Mouse (Mus musculus): ENCODE results near the gene Pakap.

Gene Pakap

GRCm38 (mm10) chr4:57625306-57625705 is 57.3 kb downstream of the Pakap start:
- DNase-seq (ENCODE audit: low spot score in 2 of 2): no peak

GRCm38 (mm10) chr4:57625756-57626155 is 57.8 kb downstream of the Pakap start:
- no peak for DNase-seq (ENCODE audit: low spot score in 2 of 2)

GRCm38 (mm10) chr4:57626921-57627320 is 58.9 kb downstream of the Pakap start:
- DNase-seq (ENCODE audit: low spot score in 2 of 2): no peak

- no peak for DNase-seq (ENCODE audit: low spot score in 2 of 2)
These were observed 64.4 kb downstream of the Pakap start for GRCm38 (mm10) chr4:57632386-57632785.

- DNase-seq (ENCODE audit: low spot score in 2 of 2): no peak
These were observed 65.1 kb downstream of the Pakap start for GRCm38 (mm10) chr4:57633052-57633451.

GRCm38 (mm10) chr4:57634956-57635355 is 67.0 kb downstream of the Pakap start:
- DNase-seq (ENCODE audit: low spot score in 2 of 2): no peak

- DNase-seq (ENCODE audit: low spot score in 2 of 2): no peak
These were observed 69.0 kb downstream of the Pakap start for GRCm38 (mm10) chr4:57636782-57637482.

GRCm38 (mm10) chr4:57637636-57638386 is 69.8 kb downstream of the Pakap start:
- DNase-seq (ENCODE audit: low spot score in 2 of 2): peak in 1 of 2 experiments; percentile 25

- no peak for DNase-seq (ENCODE audit: low spot score in 2 of 2)
These were observed 71.0 kb downstream of the Pakap start for GRCm38 (mm10) chr4:57638941-57639340.

- no peak for DNase-seq (ENCODE audit: low spot score in 2 of 2)
These were observed 72.2 kb downstream of the Pakap start for GRCm38 (mm10) chr4:57640222-57640621.

GRCm38 (mm10) chr4:57640971-57641370 is 73.0 kb downstream of the Pakap start:
- DNase-seq (ENCODE audit: low spot score in 2 of 2): no peak

GRCm38 (mm10) chr4:57650994-57651393 is 83.0 kb downstream of the Pakap start:
- DNase-seq (ENCODE audit: low spot score in 2 of 2): no peak

GRCm38 (mm10) chr4:57651547-57651946 is 83.6 kb downstream of the Pakap start:
- DNase-seq (ENCODE audit: low spot score in 2 of 2): no peak

- DNase-seq (ENCODE audit: low spot score in 2 of 2): no peak
These were observed 84.4 kb downstream of the Pakap start for GRCm38 (mm10) chr4:57652185-57652904.

GRCm38 (mm10) chr4:57655966-57656365 is 88.0 kb downstream of the Pakap start:
- DNase-seq (ENCODE audit: low spot score in 2 of 2): no peak

- DNase-seq (ENCODE audit: low spot score in 2 of 2): no peak
These were observed 88.4 kb downstream of the Pakap start for GRCm38 (mm10) chr4:57656388-57656787.

- DNase-seq (ENCODE audit: low spot score in 2 of 2): no peak
These were observed 88.9 kb downstream of the Pakap start for GRCm38 (mm10) chr4:57656861-57657260.

- DNase-seq (ENCODE audit: low spot score in 2 of 2): no peak
These were observed 92.5 kb downstream of the Pakap start for GRCm38 (mm10) chr4:57660470-57660869.

- DNase-seq (ENCODE audit: low spot score in 2 of 2): no peak
These were observed 98.1 kb downstream of the Pakap start for GRCm38 (mm10) chr4:57666101-57666500.

GRCm38 (mm10) chr4:57670813-57671469 is 103.0 kb downstream of the Pakap start:
- DNase-seq (ENCODE audit: low spot score in 2 of 2): no peak

GRCm38 (mm10) chr4:57672541-57672940 is 104.6 kb downstream of the Pakap start:
- DNase-seq (ENCODE audit: low spot score in 2 of 2): no peak
